Mouse (Mus musculus) brain, embryonic 14.5 days (tissue): ENCODE data around the gene Stc2. TPM values are rescaled to one million over a fixed set of nuclear protein-coding genes. Genes with fewer than 3 reads are reported as not detected.

Source experiments
- DNase-seq: peaks from one replicate; pipeline ENCODE4 v3.0.0-alpha.2; 2011; ENCODE audit warnings: low read depth
- CTCF ChIP-seq: fragments of 200-500 bp; IDR thresholded peaks from 2 replicates; pipeline ENCODE4 v1.5.1; 2012; ENCODE audit warnings: inconsistent platforms, mild to moderate bottlenecking, moderate library complexity, borderline replicate concordance; ENCODE audit not compliant: insufficient read depth, insufficient read length; ENCODE audit errors: extremely low read depth
- POLR2A ChIP-seq: fragments of 200-500 bp; IDR thresholded peaks from 2 replicates; pipeline ENCODE4 v1.6.1; 2012; ENCODE audit warnings: mild to moderate bottlenecking, inconsistent platforms, borderline replicate concordance; ENCODE audit not compliant: poor library complexity, insufficient read depth, insufficient read length, severe bottlenecking; ENCODE audit errors: extremely low read depth
- polyA plus RNA-seq: library from polyadenylated mRNA; depleted of rRNA; stranded (reverse); fragments of >200 nt; gene quantifications from 2 replicates; pipeline ENCODE4 v1.2.3, GENCODE M21; 2012

Stc2 gene
- polyA plus RNA-seq, 1 experiment, result 1.7 TPM

DNA sequence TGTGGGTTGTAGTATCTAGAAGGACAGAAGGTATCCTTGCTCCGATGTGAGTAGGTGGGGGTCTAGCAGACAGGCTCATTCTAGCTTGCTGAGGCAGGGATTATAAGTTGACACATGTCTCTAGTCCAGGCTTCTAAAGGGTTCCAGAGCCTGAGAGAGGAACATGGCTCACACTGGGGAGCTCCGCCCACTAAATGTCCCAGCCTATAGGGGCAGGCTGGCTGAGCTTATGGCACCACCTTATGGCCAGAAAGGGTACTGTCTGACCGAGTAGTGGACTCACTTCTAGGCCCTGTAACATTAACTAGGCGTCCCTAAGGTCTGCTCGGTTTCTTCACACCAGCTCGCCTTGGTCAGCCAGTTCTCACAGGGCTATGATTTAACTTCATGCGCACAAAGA lies 3.6 kb upstream of the Stc2 start:
- TF ChIP-seq CTCF, result peak; percentile 45; the same call in 1 of the 2 replicates
- TF ChIP-seq POLR2A, result no peak
- DNase-seq, result peak; percentile 43

DNA sequence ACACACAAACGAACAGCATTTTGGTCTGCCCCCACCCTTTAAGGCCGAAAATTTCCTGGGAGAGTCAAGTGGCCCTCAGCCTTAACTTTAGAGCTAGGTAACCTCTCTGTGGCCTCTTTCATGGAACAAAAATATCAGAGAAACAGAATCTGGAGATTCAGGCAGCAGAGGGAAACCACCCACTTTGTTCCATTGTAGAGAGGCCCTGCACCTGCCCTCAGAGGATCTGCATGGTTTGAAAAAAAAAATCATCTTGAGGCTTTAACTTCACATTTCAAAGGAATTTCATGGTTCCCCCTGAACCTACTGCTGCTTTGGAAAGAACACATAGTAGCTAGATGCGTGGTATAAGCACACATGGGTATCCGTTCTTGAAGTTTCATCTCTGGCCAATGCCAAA lies 2.3 kb upstream of the Stc2 start:
- no peak for DNase-seq
- TF ChIP-seq CTCF (no peak), POLR2A (no peak)

DNA sequence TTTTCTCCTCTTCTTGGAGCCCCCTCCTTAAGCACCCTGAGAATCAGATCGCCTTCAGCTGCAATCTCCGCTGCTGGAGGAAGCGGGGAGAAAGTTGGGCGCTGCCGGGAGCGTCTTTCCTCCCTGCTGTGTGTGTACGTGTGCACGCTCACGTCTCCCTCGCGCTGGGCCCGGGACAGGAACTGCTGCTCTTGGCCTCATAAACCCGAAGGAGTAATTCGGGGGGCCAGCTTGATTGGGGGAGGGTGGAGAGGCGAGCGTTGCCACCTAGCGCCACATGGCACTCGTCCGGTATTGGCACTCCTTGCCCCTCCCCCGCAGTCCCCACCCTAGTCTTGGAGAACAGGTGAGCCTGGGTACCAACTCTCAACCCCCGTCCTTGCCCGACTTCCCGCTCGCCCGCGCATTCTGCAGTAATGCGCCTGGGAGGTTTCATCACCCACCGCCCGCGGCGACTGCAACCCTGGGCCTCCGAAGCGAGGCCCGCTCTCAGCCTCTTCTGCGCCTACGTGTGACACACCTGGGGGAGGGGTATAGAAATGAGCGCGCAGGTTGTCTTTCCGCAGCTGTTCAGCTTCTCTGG lies 1.5 kb upstream of the Stc2 start:
- TF ChIP-seq CTCF, result no peak
- TF ChIP-seq POLR2A, result no peak
- peak; percentile 27 for DNase-seq

DNA sequence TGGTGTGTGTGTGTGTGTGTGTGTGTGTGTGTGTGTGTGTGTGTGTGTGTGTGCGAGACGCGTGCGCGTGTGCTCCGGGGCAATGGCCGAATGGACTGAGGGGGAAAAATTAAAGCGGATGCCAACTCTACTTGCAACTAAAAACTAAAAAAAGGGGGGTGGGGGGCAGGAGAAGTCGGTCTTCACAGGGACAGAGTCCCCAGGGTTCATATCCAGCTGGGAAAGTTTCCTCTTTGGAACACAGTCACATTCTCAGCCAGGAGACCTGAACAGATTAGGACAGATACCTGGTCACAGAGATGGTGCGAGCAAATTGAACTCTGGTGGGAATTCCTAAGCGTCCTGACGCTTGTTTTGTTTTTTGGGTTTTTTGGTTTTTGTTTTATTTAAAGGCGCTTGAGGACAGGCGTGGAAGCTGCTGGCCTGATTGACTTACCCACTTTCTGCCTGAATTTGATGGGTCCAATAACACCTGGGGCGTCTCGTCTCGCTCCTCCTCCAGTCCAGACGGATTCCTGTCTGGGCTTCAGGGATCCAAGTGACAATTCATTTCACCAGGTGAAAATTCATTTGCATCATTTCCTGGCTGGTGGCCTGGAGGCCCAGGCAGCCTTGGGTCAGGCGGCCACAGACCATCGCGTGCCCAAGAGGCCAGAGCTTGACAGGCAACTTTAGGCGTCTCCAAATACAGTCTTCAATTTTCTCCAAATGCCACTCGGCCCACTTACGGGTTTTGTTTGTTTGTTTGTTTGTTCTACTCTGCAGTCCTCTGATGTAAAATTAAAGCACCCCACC lies 759 bp upstream of the Stc2 start:
- peak; percentile 16 for DNase-seq

DNA sequence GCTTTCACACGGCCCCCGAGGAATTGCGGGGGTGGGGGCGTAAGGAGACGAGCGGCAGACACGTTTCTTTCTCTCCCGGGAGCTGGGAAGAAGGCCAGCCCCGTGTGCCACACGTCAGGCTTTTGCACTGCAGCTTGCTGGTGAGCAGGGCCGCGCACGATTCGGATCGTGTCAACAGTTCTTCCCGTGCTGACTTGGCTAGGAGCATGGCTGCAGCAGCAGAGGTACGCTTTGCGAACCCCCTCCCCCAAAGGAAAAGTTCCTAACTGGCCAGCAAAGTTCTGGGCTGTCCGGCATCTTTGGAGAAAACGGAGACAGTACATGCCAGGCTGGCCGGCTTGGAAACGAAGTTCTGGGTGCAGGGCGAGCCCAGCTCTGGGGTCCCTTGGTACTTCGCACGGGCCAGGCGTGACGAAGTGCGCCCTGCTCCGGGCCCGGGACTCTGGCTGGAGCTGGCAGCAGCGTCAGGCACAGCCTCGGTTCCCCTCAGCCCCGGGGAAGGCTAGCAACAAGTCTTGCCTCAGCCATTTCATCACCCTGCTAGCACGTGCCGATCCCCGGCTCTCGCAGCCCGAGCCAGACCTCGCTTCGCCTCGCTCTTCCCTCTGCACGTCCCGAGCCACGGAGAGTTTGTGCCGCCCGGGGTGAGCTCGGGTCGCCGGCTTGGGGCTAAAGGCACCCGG lies 768 bp downstream of the Stc2 start:
- peak; percentile 77 for DNase-seq
- TF ChIP-seq CTCF (no peak), POLR2A (no peak)

More for the DNA sequence above, 759 bp upstream of the Stc2 start:
- no peak for TF ChIP-seq POLR2A
- no peak for TF ChIP-seq CTCF

DNA sequence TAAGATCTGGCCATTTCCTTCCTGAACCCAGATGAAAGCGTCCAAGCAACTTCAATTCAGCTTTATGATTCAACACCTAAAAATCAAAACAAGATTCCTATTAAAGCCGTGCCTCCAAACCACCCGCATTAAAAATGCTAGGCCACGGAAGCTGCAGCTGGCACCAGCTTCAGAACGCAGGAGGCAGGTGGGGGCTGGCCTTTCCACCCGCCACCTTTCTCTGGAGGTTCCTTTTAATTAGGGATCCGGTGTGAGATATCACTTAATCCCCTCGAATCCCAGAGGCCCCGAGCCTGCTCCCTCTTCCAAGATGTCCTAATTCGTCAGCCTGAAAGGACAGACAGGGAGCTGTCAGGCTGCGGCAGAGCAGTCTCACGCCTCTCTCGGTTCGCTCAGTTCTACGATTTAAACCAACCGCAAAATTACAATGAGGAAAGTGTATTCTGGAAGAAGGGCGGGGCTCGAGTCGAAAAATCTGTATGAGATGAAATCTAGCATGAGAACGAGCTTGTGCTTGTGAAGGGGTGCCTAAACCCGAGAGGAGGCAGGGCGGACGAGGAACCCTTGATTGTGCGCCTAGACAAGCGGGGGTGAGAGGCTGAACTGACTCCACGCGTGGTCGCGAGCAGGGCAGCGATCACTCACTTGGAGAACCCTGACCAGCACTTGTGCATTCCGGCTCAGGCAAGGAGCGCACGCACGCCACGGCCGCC lies 1.5 kb downstream of the Stc2 start:
- TF ChIP-seq POLR2A (no peak), CTCF (no peak)
- peak; percentile 56 for DNase-seq

DNA sequence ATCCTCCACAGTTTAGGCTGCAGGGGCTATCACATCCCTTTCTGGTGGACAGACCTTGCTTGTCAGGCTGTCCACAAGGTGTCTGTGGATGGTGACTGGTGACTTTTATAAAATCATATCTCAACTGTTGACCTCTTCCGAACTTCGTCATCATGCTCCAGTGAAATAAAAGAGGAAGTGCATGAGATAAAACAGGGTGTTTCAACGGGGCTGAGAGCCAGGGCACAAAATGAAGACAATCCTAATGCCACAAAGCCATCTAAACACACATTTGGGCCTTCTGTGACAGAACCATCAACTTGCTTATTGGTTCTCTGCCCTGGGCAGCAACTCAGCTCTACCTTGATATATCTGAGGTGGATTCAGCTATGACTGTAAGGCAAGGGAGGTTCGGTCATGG lies 3.0 kb downstream of the Stc2 start:
- DNase-seq, result no peak
- TF ChIP-seq POLR2A, result no peak
- TF ChIP-seq CTCF, result no peak

DNA sequence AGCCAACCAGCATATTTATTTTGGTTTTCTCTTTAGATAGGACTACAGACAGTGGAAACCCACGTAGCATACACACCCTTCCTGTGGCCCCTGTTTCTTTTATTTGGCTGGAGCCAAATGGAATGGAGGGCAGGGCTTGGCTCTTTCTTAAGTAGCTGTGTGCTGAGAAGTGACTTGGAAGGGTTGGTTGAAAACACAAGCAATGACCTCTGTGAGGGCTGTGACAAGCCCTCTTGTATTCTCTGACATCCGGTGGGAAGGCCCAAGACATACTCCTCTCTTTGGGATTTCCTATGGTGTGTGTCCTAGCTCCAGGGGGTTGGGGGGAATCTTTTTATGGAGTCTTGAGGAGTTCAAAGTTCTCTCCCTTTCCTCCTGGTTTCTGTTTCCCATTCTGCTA lies 3.5 kb downstream of the Stc2 start:
- TF ChIP-seq CTCF, result no peak
- DNase-seq, result no peak

DNA sequence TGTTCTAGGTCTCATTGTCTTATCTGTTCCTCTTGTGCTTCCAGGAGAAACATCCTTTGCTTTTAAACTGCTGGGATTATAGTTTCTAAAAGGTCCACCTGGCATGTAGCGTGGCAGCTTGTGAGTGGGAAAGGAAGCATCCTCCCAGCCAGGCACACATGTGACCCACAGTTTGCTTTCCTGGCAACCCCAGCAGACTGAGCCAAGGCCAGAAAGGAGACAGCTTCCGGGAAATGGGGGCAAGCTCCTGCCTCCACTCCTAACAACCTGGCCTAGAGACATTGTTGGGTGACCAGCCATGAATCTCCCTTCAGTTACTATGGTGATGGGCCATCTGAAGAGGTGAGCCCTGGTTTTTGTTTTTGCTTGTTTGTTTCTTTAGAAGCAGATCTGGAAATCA lies 3.9 kb downstream of the Stc2 start:
- TF ChIP-seq CTCF (no peak), POLR2A (no peak)
- DNase-seq, result no peak

DNA sequence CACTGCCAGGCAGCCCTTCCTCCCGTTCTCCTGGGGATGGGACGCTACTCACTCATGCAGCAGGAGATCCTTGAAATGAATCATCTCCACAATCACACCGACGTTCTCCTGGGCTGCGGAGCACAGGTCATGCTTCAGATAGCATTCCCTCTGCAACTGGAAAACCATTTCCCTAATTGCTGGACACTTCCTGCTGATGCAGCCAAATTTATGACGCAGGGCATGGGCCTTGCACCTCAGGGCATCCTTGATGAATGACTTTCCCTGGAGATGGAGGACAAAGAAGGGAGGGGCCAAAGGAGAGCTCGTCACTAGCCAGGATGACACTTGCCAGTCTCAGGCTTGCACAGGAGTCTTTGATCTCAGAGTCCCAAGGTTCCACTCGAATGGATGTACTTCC lies 4.6 kb downstream of the Stc2 start:
- DNase-seq, result no peak
- TF ChIP-seq CTCF (no peak), POLR2A (no peak)

DNA sequence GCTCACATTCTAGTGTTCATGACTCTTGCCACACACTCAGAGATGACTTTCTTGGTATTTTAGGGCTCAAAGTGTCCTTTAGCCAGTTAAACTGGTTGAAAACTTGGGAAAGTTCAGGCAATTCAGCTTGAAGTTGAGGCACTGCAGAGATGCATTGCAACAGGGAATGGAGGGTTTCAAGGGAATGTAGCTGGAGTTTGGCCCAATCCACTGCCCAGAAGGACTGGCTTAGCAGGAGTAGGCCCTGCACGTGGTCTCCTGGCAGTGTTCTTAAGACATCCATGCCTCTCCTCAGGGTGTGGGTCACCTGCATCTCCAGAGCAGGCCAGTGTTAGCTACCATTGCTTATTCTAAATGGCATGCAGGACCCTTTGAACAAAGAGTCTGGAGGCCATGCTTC lies 7.0 kb downstream of the Stc2 start:
- TF ChIP-seq CTCF (no peak), POLR2A (no peak)
- no peak for DNase-seq

DNA sequence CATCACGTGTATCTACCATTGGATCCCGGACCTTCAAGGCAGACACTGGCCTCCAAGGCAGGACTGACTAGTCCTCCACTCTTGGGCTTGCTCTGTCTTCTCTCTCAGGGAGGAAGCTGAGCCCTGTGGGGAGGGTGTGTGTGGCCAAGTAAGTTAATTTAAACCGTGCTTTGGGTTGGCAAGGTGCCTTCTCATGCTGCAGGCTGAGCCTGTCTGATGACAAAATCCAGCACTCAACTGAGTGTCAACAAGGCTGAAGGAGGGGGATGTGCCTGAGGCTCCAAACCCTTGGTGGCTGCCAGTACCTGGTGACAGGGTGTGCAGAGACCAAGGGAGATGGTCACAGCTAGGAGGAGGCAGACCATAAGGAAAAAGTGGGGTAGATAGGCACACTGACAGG lies 7.5 kb downstream of the Stc2 start:
- no peak for TF ChIP-seq POLR2A
- TF ChIP-seq CTCF, result no peak
- DNase-seq, result no peak

DNA sequence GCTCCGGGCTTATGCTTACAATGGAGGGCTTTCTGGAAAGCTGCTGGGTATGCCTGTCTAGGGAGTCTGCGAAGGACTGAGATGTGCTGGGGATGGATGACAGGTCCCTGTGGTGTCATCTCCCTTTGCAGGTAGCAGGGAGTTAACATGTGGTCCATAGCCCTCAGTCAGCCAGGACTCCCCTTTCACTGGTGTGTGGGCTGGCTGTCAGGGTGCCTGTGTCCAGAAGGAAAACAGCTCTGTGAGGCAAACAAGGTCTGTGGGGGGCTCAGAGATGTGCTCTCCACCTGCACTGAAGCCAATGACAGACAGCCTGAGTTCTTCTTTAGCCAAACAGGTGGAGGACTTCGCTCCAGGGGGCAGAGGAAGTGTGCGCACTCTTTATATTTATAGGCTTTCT lies 8.8 kb downstream of the Stc2 start:
- TF ChIP-seq CTCF, result no peak
- TF ChIP-seq POLR2A, result no peak
- DNase-seq, result no peak
